Mouse (Mus musculus): ENCODE data around the gene Slc25a16.

The Slc25a16 gene

DNA sequence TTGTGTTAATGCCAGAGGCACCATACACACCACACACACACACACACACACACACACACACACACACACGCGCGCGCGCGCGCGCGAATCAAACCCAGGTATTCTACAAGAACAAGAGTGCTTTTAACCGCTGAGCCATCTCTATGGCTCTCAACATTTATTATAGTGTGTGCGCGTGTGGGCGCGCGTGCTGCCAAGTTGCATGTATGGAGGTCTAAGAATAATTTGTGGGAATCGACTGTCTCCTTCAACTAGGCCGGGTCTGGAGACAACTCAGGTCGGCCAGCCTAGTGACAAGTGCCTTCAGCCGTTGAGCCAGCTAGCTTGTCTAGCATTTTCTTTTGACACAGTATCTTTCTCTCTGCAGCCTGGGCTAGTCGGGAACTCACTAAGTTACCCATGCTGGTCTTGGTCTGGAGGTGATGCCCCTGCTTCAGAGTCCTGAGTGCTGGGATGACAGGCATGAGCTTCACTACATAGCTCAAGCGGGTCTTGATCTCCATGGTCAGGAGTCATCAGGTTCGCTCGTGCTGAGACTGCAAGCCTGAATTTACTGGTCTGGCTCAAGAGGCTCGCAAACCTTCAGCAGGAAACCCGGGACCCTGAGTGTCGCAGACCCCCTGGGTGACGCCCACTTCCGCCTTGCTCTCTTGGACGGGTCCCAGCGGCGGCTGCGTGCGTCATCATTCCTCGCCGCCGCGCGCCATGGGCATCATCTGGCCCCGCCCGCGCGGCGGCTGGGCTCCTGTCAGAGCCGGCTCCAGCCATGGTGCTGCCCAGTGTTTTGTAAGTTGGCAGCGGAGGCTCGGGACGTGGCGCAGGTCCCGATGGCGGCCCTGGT is at the start of gene Slc25a16:
TSS of gene Slc25a16 (plus strand) at position 709 of the 841 bp plus-strand sequence.
- peak; percentile 93 for DNase-seq (ENCODE audit: low read depth, low spot score)

DNA sequence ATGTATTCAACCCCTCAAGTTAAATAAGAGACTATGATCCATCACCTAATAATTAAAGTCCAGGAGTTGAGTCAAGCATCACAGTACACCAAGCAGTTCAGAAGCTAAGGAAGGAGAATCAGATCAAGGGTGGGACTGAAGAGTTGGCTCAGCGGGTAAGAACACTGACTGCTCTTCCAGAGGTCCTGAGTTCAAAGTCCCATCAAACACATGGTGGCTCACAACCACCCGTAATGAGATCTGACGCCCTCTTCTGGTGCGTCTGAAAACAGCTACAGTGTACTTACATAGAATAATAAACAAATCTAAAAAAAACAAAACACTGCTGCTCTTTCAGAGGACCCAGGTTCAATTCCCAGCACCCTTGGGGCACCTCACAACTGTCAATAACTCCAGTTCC is 45.6 kb upstream of the Slc25a16 start:
- DNase-seq (ENCODE audit: low read depth, low spot score), result no peak

DNA sequence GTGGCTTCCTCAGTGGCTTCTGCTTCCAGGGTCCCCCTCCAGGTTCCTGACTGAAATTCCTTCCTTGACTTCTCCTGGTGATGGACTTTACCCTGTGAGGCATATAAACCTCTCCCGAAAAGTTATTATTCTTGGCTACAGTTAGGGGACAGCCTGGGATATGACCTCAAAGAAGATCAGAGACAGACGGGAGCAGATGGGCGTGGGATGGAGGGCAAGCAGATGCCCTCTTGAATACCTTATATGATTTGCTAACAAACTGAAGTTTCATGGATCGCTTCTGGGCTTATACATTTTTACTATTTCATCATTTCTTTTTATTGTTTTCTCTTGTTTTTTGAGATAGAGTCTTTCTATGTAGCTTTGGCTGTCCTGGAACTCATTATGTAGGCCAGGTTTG is 44.9 kb upstream of the Slc25a16 start:
- DNase-seq (ENCODE audit: low read depth, low spot score), result no peak

DNA sequence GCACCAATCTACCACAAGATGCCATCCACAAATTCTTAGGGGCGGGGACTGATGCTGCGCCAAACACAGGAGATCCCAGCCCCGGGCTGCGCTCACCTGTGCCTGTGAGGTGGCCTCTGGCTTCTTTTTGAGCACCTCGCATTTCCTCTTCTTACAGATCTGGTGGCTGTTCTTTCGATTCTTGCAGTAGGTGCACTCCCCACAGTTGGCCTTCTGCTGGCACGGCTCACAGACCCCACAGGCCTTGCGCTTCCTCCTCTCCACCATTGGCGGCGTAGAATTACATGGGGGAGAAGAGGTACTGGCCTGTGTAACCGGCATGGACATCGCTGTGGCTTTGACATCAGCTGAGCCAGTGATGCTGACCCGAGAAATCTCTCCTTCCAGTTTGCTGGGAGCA is 42.4 kb upstream of the Slc25a16 start:
- DNase-seq (ENCODE audit: low read depth, low spot score), result no peak

DNA sequence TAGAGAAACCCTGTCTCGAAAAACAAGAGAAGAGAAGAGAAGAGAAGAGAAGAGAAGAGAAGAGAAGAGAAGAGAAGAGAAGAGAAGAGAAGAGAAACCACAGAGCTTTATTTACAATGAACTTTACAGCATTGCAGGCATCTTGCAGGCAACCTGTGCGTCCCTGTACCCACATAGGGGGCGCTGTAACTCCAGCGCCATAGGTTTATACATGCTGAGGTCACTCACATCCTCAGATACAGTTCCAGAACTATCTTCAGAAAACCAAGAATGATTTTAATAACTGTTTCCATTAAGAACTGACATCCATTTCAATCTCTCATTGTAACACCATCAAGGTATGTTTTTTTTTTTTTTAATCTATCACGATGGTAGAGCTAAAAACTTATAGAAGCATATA is 39.2 kb upstream of the Slc25a16 start:
- peak; percentile 80 for DNase-seq (ENCODE audit: low read depth, low spot score)

DNA sequence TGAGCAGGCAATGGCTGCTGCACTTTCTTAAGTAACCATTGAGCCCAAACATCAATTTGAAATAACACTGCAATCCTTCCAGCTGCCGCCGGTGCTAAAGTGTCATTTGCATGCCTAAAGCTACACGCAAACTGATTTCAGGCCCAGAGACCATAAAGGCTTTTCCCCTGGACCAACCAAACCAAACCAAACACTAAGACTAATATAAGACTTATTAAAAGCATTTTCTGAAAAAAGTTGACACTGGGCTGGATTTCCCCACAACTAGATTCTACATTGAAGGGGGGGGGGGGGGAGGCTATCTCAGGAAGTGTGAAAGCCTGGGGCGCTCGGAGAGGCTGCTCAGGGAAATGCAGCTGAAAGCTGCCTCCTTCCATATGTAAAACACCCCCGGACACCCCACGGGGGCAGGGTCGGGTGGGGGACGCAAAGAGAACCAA is 36.5 kb upstream of the Slc25a16 start:
- DNase-seq (ENCODE audit: low read depth, low spot score), result peak; percentile 93

DNA sequence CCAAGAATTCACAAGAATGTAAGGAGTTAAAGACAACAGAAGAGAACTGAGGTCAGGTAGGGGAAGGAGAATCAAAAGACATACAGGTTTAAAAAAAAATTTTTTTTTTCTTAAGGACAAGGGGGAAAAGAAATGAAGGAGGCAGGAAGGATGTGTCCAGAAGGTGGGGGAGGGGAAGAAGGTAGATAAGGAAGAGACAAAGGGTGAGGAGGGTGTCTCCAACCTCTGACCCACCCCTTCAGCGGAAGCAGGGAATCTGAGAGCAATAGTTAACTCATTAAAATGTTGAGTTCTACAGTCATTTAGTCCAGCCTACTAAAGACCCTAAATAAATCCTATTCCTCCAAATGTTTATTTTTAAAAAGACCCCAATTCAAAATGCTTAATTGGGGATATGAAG is 35.9 kb upstream of the Slc25a16 start:
- DNase-seq (ENCODE audit: low read depth, low spot score), result peak; percentile 91

DNA sequence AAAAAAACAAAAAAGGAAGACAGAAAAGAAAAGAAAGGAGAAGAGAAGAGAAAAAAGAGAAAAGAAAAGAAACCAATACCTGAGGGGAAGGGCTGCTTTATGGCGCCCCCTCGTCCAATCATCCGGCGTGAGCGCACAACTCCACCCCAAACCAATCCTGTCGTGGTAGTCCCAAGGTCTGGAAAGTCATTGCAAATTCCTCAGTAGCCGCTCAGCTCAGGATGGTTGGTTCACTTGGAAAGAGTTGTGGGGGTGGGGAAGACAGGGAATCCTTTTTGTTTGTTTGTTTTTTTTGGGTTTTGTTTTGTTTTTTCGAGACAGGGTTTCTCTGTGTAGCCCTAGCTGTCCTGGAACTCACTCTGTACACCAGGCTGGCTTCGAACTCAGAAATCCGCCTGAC is 35.0 kb upstream of the Slc25a16 start:
- peak; percentile 93 for DNase-seq (ENCODE audit: low read depth, low spot score)

DNA sequence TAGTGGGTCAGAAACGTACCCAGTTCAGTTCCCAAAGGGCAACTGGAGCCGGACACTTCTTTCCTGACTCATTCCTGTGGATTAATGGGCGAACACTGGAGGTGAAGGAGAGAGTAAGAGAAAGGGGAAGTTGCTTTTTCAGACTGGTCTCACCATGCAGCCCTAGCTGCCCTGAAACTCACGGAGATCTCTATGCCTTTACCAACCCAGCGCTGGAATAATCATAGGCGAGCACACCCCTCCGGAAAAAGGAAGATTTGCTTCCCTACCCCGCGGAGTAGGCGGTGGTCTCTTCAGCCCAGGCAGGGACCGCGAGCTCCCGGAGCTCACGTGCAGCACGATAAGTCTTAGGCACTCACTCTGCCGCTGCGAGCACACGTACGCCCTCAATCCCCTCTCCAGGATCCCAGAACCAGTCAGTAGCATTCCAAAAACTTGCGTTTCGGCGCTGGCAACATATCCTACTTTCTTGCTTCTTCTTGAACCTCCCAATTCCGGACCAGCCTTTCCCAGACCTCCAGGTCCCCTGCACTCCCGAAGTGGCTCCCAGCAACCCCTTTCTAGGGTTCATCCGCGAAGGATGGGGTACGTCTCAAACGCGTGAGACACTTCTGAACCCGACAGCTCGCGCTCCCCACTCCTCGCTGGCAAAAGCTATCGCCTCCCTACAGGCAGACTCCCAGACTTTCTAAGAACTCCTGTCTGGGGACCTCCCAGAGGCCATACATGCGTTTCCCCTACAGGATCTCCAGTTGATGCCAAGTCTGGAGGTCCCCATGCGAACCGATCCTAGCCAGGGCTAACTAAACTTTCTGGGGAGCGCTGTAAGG is 34.2 kb upstream of the Slc25a16 start:
- DNase-seq (ENCODE audit: low read depth, low spot score), result peak; percentile 83

DNA sequence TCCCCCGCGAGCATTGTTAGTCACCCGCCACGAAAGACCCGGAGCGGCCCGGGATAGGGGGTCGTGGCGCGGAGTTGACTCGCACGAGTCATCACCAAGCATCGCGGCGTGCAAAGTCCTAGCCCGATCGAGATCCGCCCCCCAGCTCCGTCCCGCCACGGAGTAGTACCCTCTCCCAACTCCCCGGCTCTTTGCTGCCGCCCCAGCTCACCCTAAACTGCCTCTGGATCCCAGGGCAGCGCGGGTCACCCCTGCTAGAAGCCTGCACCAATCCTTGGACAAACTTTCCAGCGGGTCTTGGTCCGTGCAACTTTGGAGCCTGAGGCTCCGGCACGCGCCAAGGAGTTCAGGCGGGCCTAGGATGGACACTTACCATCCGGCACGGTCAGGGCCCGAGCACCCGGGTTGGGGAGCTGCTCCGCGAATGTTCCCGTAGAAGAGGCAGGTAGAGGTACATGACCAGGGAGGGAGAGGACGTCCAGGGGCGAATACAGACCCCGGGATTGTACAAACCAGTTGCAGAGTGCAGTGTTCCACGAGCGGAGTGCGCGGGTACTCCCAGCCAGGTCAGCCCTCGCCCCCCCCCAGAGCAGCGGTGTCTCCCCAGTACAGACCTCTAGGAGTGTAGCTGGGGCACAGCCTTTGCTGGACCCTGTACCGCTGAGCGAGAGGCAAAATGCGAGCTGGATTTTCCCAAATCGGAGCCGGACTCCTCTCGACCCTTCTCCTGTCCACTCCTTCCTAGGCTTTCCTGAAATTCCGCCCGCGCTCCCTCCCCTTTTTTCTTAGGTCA is 33.4 kb upstream of the Slc25a16 start:
- peak; percentile 87 for DNase-seq (ENCODE audit: low read depth, low spot score)

DNA sequence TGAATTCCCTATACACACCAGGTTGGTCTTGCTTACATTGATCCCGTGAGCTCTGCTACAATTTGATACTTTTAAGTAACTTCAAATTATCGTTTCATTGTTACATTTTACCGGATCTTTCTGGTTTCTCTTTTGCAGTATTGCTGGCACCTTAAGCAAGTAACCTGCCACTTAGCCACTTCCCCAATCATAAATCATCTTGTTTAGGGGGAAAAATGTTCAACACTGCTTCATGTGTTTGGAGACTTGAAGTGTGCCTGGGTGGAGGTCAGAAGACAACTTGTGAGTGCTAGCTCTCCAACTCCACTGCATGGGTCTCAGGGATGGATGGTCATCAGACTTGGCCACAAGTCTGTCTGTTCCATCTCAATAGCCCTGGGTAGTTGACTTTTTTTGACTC is 29.4 kb upstream of the Slc25a16 start:
- no peak for DNase-seq (ENCODE audit: low read depth, low spot score)

DNA sequence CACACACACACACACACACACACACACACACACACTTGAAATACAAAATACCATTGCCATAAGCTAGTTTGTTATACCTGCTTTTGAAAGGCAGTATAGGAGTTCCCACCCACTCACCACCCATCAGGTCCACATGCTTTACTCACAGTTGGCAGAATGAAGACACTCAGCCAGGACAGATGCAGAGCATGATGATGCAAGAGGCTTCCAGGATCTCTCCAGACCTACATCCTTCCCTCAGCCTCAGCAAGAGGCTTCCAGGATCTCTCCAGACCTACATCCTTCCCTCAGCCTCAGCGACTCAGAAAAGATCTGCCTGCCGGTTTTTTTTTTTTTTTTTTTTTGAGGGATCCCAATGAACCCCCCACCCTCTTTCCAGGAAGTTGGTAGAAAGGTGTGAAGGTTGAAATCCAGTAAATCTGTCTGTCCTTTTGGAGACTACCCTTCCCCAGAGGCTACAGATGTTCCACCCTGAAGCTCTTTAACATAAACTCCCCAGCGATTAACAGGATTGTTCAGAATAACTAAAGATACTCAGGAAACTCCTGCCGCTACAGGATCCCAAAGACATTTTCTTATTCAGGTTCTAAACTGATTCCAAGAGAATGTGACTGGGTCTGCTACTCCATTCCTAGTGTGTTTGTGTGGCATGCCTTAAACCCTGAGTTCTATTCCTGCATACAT is 27.7 kb upstream of the Slc25a16 start:
- DNase-seq (ENCODE audit: low read depth, low spot score), result peak; percentile 99

DNA sequence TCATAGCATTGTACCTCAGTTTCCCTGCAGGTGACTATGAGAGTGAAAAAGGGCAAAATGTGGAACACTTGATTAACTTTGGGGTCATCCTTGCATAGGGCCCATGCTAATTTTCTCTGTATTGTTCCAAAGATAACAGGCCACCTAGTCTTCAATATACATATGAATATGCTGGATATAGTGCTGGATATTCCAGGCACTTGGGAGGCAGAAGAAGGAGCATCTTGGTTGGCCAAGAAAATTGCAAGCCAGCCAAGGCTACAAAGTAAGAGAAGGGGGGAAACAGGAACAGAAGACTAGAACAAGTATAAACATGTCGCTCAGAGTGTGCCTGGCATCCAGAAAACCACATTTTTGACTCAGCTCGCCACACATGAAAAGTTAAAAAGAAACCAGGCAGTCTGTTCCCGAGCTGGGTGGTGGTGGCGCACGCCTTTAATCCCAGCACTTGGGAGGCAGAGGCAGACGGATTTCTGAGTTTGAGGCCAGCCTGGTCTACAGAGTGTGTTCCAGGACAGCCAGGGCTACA is 27.0 kb upstream of the Slc25a16 start:
- DNase-seq (ENCODE audit: low read depth, low spot score), result peak; percentile 66

DNA sequence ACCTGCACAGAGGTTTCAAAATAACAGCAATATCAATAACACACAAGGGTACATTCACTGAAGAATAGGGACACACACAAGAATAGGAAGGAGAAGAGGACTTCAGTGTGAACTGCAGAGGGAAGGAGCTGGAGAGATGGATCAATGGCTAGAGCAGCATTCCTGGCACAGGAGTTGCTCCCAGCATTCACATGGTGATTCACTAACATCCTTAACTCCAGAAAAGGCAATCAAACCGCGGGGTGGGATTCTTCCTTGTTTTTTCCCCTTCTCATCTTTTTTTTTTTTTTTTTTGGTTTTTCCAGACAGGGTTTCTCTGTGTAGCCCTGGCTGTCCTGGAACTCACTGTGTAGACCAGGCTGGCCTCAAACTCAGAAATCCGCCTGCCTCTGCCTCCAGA is 26.0 kb upstream of the Slc25a16 start:
- peak; percentile 83 for DNase-seq (ENCODE audit: low read depth, low spot score)

DNA sequence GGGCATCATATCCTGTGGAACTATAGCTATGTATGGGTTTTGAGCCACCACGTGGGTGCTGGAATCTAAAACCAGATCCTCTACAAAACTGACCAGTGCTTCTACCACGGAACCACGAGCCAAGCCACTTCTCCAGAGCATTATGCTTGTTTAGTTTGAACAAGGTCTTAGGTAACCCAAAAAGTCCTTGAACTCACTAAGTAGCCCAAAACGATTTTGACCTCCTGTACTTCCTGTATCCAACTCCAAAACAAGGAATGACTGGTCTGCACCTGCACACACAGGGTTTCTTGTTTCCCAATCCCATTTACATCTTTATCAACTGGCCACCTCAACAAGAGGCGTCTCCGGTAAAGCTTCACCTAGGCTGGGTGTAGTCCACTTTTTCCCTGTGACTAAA is 25.0 kb upstream of the Slc25a16 start:
- DNase-seq (ENCODE audit: low read depth, low spot score), result peak; percentile 91

DNA sequence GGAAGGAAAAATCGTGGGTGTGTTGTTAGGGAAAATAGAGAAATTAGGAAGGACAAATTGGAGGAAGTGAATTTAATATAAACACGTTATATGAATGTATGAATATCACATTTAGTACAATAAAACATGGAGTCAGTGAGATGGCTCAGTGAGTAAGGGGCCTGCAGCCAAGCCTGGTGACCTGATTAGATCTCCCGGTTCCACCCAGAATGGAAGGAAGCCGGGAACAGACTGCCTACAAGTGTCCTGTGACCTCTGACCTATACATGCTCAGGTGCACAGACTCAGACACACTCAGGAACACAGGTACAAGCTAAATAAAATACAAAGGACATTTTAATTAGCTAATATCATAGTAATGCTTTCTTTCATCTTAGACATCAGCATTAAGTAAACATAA is 24.4 kb upstream of the Slc25a16 start:
- DNase-seq (ENCODE audit: low read depth, low spot score), result no peak

DNA sequence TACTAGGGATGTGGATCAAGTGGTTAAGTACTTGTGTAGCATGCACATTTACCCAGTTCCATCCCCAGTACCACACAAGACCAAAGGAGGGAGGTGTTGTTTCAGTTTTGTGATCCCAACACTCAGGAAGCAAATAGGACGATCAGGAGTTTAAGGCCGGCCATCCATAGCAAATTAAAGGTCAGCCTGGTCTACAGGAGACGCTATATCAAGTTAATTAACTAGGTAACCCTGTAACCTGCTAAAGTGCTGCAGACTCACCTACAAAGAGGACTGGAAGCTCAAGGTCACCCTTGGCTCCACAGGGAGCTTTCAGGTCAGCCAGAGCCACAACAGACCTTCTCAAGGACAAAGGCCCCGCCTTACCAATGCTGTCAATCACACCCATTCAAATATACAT is 23.7 kb upstream of the Slc25a16 start:
- peak; percentile 95 for DNase-seq (ENCODE audit: low read depth, low spot score)

DNA sequence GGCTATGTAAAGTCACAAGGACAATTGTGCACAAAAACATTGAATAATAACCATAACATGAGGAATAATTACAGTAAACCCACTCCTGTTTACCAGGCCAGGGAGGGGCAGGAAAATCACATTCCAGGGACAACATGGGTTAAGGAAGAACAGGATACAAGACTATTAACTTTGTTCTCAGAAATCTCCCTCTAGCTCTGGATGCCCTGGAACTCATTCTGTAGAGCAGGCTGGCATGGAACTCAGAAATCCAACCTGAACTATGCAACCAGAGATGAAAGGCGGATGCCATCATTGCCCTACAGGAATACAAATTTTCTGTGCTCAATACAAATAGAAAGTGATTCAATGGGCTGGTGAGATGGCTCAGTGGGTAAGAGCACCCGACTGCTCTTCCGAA is 23.0 kb upstream of the Slc25a16 start:
- DNase-seq (ENCODE audit: low read depth, low spot score), result peak; percentile 68

DNA sequence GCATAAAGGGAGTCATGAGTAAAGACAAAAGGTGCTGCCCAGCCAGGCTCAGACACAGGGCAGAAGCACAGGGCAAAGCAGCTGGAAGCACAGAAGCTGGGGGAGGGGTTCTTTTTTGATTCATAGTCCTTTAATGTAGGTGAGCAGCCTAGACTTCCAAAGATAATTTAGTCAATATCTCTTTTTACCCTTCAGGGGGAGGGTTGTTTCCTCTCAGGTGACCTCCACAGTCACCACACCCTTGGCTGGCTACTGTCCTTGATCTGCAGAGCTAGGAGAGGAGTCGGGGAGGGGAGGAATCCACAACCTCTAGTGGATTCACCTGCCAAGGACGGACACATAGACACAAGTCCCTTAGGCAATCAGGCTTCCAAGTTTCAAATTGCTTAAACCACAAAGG is 22.4 kb upstream of the Slc25a16 start:
- DNase-seq (ENCODE audit: low read depth, low spot score), result peak; percentile 86

DNA sequence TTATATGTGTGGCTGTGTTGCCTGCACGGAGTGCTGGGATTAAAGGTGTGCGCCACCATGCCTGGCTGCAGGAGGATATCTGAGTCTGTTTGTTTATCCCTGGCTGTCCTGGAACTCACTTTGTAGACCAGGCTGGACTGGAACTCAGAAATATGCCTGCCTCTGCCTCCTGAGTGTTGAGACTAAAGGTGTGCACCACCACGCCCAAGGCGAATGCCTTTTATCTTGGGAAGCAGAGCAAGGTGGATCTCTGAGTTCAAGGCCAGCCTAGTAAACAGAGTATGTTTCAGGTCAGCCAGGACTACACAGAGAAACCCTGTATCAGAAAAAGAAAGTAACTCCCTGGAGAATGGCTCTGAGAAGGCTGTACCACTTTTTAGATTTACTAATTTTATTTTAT is 20.3 kb upstream of the Slc25a16 start:
- peak; percentile 76 for DNase-seq (ENCODE audit: low read depth, low spot score)

DNA sequence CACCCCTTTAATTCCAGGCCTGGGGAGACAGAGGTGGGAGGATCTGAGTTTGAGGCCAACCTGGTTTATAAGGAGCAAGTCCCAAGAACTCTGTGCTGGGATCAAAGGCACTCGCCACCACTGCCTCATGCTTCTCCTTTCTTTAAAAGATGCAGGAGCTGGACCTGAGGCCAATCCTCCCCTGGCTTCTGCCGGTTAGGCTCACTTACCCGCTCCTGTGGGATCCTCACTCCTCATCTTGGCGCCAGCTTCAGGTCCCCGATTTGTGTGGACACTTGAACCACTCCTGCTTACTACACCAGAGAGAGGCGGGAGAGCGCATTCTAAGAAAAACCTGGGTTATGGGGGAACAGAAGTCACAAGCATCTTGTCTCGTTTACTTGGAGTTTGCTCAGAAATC is 18.6 kb upstream of the Slc25a16 start:
- DNase-seq (ENCODE audit: low read depth, low spot score), result peak; percentile 64

All from R1 (cell line).